Mouse (Mus musculus): Measurements from ENCODE around the gene Kalrn.

Gene Kalrn

DNA sequence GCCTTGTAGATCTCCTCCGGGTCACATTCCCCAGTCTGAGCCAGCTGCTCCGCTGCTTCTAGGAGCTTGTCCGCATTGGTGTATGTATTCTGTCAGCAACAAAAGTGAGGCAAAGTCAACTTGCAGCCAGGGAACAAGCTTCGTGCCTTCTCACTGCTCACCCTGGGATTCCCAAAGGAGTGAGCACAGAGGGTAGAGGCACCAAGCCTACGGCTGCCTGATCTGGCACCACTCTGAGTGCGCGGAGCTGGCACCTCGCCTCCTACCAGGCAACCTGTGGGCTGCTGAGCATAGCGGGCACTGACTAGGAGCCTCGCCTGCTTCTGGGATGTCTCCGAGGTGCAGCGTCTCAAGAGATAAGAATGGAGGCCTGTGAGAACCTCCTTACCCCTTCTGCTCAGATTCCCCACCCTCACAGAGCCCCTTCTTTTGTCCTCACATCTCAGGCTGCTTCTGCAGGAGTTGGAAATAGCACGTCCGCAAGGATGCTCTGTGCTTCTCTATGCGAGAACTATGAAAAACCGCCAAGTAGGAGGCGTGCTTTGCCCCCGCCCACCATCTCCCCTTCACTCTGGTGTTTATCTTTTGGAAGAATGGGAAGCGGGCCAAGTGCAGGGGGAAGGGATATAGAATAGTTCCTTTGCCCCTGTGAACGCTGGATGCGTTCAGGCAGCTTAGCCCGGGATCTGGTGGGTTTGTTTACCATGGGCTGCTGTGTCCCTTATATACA is 310.4 kb downstream of the Kalrn start:
- DNase-seq (ENCODE audit: low spot score), result no peak

- DNase-seq (ENCODE audit: low spot score), result no peak
These were observed 312.1 kb downstream of the Kalrn start for GRCm38 (mm10) chr16:34260971-34261924.

DNA sequence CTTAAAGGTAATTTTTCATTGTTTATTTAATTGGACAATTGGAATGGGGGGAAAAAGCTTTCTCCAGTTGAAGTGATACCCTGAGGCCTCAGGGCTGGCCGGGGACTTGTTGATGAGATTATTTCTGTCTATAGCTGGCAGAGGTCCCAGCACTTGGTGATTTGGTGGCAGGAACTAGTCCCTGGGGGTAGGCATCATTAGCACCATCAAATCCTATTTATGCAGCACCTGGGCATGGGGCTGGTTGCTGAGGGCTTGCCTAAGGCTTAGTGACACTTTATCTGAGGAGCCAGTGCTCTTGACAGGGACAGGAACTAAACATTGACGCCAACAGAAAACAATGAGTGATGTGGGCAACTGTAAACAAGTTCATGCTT is 318.7 kb downstream of the Kalrn start:
- DNase-seq (ENCODE audit: low spot score), result no peak

DNA sequence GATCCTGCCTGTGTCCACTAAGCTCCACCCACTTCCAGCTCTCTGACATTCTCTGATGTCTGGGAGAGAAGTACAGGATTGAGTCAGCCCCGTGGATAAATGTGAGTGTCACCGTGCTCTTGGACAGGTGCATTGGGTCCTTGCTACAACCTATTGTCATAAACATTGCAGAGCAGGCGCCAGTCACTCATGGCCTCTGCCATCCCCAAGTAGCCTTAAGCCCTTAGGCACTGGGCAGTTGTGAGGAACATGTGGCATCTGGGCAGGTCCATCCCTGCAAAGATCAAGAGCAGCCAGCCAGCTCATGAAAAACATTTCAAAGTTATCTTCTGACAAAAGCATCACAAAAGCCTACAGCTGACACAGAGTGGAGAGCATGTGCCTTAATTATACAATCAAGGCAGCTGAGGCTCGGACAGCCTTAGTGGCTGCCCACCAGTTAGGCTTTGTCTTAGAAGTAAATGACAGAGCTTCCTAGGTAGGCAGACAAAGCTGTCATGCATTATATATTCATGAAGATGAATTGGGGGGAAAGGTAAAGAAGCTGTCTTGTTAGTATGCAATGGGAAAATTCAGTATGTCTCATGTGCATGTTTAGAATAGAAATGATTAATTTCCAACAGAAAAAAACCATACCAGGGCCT is 319.2 kb downstream of the Kalrn start:
- no peak for DNase-seq (ENCODE audit: low spot score)

DNA sequence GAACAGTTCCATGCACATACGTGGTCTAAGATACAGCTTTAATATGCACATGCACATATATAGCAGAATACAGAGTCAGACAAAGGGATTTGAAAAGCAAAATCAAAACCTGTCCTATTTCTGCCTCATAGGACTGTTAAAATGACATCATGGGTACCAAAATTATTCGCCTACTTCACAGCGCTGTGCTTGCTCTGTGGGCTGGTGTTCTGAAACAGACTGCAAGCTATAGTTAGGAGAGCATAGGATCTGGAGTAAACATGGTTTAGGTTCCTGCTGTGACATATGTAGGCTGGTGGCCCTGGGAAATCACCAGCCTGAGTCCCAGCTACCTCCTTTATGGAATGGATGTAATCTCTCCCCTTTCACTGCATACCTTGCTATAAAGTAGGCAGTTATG is 320.7 kb downstream of the Kalrn start:
- no peak for DNase-seq (ENCODE audit: low spot score)

- no peak for DNase-seq (ENCODE audit: low spot score)
These were observed 325.1 kb downstream of the Kalrn start for GRCm38 (mm10) chr16:34248256-34248655.

- no peak for DNase-seq (ENCODE audit: low spot score)
These were observed 331.2 kb downstream of the Kalrn start for GRCm38 (mm10) chr16:34241936-34242729.

- DNase-seq (ENCODE audit: low spot score), result no peak
These were observed 333.7 kb downstream of the Kalrn start for GRCm38 (mm10) chr16:34239618-34240017.

DNA sequence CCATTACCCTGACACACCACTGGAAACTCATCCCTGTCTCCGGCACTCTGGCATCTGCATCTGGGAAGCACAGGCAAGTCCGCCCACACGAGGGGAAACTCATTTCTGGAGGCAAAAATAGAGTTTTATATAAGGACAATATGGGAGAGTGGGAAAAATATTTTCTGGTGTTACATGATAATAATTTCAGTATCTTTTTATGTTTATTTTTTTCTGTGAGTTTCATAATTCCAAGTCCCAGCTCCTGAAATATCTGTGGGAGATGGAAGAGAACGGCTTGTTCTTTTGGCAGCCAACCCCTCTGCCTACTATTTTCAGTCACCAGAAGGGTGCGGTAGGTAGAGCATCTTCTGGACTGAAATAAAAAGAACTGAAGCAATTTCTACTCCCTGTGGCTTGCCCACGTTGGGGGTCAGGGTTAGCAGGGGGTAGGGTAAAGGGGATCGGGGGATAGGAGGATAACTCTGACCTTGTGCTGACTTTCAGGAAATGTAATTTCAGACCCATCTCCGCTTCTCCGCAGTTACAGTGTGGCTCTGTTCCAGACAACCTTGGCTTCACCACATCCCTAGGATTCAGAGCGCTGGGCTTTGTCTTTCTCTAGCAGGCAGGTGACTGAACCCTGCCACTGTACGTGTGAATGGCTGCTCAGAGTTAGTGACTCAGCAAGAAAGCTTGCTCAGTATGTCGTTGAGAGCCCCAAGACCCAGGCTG is 336.3 kb downstream of the Kalrn start:
- DNase-seq (ENCODE audit: low spot score), result no peak

GRCm38 (mm10) chr16:34235086-34235485 is 338.2 kb downstream of the Kalrn start:
- no peak for DNase-seq (ENCODE audit: low spot score)

- no peak for DNase-seq (ENCODE audit: low spot score)
These were observed 341.4 kb downstream of the Kalrn start for GRCm38 (mm10) chr16:34231952-34232351.

GRCm38 (mm10) chr16:34231146-34231545 is 342.2 kb downstream of the Kalrn start:
- no peak for DNase-seq (ENCODE audit: low spot score)

- DNase-seq (ENCODE audit: low spot score), result no peak
These were observed 344.0 kb downstream of the Kalrn start for GRCm38 (mm10) chr16:34229350-34229749.

- DNase-seq (ENCODE audit: low spot score), result no peak
These were observed 344.7 kb downstream of the Kalrn start for GRCm38 (mm10) chr16:34228661-34229060.

GRCm38 (mm10) chr16:34212160-34212559 is 361.2 kb downstream of the Kalrn start:
- no peak for DNase-seq (ENCODE audit: low spot score)

- no peak for DNase-seq (ENCODE audit: low spot score)
These were observed 362.1 kb downstream of the Kalrn start for GRCm38 (mm10) chr16:34211243-34211642.

- DNase-seq (ENCODE audit: low spot score), result no peak
These were observed 364.6 kb downstream of the Kalrn start for GRCm38 (mm10) chr16:34208748-34209147.

GRCm38 (mm10) chr16:34207972-34208371 is 365.4 kb downstream of the Kalrn start:
- DNase-seq (ENCODE audit: low spot score), result no peak

DNA sequence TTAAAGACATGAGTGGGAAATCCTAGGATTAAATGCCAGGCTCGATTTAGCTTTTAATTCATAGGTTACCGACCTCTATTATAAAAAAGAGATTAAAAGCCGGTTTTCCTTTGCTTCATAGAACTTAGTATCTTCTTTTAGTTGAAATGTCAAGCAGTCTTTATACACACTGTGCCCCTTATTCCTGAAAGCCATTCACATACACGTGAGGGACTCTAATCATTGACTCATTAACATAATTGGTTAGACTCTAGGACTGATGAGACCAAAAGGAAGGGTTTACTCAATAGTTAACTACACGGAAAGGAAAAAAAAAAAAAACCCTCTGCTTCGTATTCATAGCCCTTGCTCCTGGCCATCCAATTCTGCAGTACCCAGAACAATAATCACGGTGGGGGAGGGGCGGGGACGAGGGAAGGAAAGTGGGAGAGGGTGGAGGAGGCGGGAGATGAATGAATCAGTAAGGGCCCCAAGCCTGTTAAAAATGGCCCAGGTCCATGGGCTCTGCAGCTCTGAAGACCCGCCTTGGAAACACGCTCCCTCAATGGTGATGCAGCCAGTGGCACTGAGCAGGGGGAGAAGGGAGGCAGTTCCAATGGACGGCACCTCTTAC is 368.7 kb downstream of the Kalrn start:
- no peak for DNase-seq (ENCODE audit: low spot score)

- no peak for DNase-seq (ENCODE audit: low spot score)
These were observed 373.8 kb downstream of the Kalrn start for GRCm38 (mm10) chr16:34199543-34199942.
